Mouse (Mus musculus) layer of hippocampus, adult 8-10 months (tissue): ENCODE data around the gene Dync1i2. TPM values are rescaled to one million over a fixed set of nuclear protein-coding genes. Genes with fewer than 3 reads are reported as not detected.

Experiments
- DNase-seq, 2 experiments: peaks; one replicate each; pipeline ENCODE4 v3.0.0; 2022; ENCODE audit warnings: low spot score in 2 of 2
- total RNA-seq, 4 experiments: library from RNA; stranded (reverse); gene quantifications; 2 replicates each; pipeline ENCODE4 v1.2.4; 2022

Gene Dync1i2
- total RNA-seq, 4 experiments from 2014 or later: 127 to 141 (median 138) TPM

DNA sequence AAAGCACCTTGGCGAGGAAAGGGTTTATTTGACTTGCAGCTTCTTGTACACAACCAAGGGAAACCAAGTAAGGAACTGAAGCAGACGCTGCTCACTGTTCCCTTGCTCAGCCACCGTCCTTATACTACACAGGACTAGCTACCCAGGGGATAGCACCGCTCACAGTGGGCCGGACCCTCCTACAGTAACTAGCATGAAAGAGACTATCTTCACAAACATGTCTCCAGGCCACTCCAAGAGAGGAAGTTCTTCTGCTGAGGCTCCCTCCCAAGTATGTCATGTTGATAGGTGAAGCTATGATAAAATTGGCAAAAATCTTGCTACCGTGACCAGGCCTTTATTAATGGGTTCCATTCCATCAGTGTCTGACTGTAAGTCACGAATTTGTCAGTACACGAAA, 57.2 kb downstream of the Dync1i2 start:
- no peak for DNase-seq

GRCm38 (mm10) chr2:71269332-71269731, 57.8 kb downstream of the Dync1i2 start:
- no peak for DNase-seq

DNA sequence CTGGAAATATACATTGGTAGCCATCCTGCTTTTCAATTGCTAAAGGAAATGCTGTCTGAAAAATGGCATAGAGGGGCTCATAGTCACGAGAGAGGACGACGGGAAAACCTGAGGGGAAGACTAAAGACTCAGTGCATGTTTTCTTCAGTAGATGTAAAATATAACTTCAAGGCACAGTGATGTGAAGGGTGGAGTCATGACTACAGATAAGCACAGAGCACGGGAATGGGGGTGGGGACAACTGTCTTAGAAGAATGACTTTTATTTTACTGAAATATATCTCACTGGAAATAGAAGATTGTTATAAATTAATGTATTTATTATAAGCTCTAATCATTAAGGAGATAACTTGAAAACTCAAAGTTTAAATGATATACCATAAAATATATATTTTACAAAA, 58.6 kb downstream of the Dync1i2 start:
- DNase-seq: no peak

DNA sequence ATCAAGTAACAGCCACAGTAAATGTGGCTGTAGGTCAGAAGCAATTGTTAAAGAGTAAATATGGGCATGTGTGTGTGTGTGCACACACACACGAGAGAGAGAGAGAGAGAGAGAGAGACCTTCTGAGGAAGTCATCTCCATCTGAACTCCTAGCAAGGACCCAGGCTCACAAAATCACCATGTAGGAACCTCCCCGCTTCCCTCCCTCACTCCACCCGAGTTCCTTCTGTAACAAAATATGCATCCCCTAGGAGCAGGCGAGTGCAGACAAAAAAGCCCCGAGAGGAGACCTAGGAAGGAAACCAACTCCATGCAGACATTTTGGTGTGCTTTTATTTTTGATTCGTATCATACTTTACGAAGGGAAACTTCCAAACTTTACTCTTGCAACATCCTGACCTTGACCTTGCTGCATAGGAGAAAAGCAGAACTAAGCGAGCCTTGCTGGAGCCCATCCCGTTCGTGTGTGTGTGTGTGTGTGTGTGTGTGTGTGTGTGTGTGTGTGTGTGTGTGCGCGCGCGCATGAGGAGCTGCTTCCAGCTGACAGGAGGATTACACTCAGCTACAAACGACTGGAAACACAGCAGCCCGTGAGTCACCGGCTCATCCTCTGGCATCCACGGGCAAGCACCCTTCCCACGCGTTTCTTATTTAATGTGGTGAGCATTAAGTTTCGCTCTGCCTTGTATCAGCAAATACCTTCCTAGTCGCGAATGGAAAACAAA, 62.6 kb downstream of the Dync1i2 start:
- DNase-seq: no peak

DNA sequence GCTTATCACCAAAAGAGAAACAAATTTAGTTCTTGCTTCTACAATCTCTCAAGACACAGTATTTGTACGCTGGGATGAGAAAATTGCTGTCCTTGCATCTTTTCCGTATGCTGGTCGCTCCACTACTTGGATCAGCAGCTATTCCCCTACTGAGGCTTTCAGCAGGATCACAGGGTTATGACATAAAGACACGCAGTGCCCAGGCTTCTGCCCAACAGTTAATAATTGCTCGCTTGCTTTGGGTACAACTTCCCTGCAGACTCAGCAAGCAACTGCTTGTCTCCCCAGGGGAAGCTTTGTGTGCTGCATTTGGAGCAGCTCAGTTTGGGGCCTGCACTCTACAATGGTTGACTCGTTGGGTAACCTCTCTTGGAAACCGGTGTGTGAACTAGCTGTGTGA, 64.2 kb downstream of the Dync1i2 start:
- no peak for DNase-seq

- DNase-seq: peak in 1 of 2 experiments; percentile 56
Measured at GRCm38 (mm10) chr2:71278791-71279775, 67.6 kb downstream of the Dync1i2 start.

- DNase-seq: no peak
Measured at GRCm38 (mm10) chr2:71281981-71282380, 70.5 kb downstream of the Dync1i2 start.

GRCm38 (mm10) chr2:71290107-71290775, 78.7 kb downstream of the Dync1i2 start:
- DNase-seq: peak; percentile 37 to 48

DNA sequence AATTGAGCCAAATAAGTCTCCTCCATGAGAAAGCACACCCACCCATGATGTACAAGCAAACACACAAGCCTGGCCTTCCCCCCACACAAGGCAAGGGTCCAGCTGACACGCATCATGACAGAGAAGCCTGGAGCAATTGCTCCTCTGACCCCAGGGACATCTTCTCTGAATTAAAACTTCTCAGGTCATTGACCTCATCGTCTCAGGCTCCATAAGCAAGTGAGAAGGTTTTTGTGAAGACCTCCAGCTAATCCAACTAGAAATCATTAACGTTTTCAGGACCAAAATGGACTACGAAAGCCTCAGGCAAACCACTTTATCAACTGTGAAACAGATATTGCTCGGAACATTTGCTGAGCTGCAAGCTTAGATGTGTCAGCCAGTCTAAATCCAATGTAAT, 80.1 kb downstream of the Dync1i2 start:
- DNase-seq: no peak

DNA sequence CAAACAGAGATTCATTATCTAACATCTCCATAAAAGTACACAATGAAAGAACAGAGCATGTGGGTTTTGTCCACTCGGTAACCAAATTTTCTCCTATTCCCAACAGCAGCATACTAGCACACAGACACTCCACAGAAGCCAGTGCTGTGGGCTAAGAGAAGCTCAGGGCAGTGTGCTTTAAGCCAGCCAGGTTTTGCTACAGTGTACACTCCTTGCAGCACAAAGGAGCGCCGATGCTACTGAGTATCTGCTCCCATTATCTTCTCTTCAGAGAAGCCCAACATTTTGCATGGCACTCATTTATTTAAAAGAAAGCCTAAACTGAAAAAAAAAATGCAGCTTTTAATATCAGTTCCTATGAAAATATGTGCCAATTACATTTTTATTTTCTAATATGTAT, 82.5 kb downstream of the Dync1i2 start:
- no peak for DNase-seq

GRCm38 (mm10) chr2:71294489-71294888, 83.0 kb downstream of the Dync1i2 start:
- no peak for DNase-seq

- DNase-seq: no peak
Measured at GRCm38 (mm10) chr2:71295844-71296243, 84.3 kb downstream of the Dync1i2 start.

GRCm38 (mm10) chr2:71297501-71297900, 86.0 kb downstream of the Dync1i2 start:
- DNase-seq: no peak

DNA sequence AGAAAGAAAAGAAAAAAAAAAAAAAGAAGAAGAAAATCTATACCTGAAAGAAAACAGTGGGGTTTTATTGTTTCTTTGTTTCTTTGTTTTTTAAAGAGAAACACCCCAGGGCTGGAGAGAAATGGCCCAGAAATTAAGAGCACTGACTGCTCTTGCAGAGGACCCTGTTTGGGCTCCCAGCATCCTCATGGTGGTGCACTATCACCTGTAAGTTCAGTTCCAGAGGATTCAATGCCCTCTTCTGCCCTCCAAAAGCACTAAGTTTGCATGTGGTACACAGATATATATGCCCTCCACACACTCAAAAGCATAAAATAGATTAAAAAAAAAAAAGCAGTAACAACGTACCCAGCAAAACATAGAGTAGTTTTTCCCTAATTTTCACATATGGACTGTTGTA, 87.2 kb downstream of the Dync1i2 start:
- DNase-seq: no peak

- no peak for DNase-seq
Measured at GRCm38 (mm10) chr2:71302156-71302663, 90.7 kb downstream of the Dync1i2 start.

DNA sequence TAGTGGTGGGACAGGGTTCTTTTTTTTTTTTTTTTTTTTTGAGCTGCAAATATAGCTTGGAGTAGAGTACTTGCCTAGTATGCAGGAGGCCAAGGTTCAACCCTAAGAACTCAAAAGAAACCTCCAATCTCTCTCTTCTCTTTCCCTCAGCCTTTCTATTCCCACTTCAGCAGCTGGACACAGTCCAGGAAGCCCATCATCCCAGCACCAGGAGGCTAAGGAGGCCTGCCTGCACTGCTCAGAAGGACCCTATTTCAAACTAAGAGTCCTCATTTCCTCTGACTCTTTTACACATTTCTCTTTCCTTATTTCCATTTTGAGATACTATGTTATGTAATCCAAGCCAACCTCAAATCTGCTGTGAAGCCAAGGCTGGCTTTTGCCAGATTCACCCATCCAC, 91.7 kb downstream of the Dync1i2 start:
- no peak for DNase-seq

GRCm38 (mm10) chr2:71304821-71305220, 93.3 kb downstream of the Dync1i2 start:
- DNase-seq: no peak

DNA sequence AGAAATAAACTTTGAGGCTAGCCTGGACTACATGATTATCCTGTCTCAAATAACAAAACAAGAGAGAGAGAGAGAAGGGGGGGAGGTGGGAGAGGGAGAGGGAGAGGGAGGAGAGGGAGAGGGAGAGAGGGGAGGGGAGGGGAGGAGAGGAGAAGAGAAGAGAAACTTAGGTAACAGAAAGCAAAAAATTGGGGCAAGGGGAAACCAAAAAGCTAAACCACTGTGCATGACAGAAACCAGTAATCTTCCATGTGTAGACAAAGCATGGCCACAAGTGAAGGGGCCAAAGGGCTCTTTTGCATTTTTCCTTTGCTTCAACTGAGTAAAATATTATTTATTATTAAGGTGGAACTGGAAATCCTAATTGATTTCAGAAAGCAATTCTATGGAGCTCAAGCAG, 94.9 kb downstream of the Dync1i2 start:
- no peak for DNase-seq

- no peak for DNase-seq
Measured at GRCm38 (mm10) chr2:71309726-71310125, 98.2 kb downstream of the Dync1i2 start.

DNA sequence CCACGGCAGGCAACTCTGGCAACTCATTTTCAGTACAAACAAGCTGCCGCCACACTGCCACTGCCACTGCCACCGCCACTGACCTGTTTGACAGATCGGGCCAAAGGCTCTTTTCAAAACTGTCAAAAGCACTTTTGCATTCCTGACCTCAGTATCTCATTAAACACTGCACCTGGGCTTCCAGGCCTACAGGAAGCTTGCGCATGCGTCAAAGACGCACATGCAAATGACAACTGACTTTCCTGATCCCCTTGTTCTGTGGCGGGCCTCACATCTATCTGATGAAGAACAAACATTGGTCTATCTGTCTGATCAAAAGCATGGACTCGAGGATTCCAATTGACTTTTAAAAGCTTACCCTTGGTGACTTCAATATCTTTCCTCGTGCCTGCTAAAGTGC, 100.6 kb downstream of the Dync1i2 start:
- DNase-seq: no peak
